ENCODE assay signal across 8 mouse cellular contexts in the genomic region with DNA sequence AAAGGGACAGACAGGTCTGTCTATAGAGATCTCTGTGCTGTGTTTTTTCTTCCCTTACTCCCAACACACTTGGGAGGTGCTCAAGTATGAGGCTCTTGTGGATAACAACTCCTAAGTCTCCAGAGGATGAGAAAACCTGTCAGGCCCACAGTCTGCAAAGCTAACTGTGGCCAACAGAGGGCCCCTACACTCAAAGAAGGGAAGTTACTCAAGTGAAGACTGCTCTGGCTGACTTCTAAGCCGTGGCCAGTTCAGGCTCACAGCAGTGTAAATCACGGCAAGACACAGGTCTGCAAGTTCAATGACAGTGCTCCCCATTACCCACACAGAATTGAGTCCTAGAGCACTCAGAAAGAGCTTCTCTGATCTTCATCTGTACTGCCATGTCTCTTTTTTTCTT. TPM values are rescaled to one million over a fixed set of nuclear protein-coding genes. Genes with fewer than 3 reads are reported as not detected.
A peak's percentile ranks its signal among the peaks of the same experiment; 100 is the strongest.
DNase-seq lines count a peak whose midpoint lies in the region; ATAC-seq and TF ChIP-seq lines count a peak whose summit lies in the region.

No protein-coding gene starts in this region.

- TF ChIP-seq CTCF in lung, embryonic 14.5 days (IDR thresholded peaks at IDR 0.05; ENCODE audit: low read depth): peak; percentile 62

- H3K27ac ChIP-seq in lung, embryonic 14.5 days (ENCODE audit: low read depth): no peak overlapping the region

- H3K9ac ChIP-seq in lung, embryonic 14.5 days: no peak overlapping the region

- peaks cover 8% of the 10 kb centered on the region for H3K36me3 ChIP-seq in lung, embryonic 14.5 days (ENCODE audit: insufficient read depth)

- H3K27me3 ChIP-seq in lung, embryonic 14.5 days (ENCODE audit: insufficient read depth, low read length): no peaks in the 10 kb centered on the region

- DNase-seq in frontal cortex, postnatal 14 days (ENCODE audit: low spot score in 2 of 2): no peak
- peak; percentile 61 for DNase-seq in lung, embryonic 14.5 days
- DNase-seq in lung, postnatal 25 days (ENCODE audit: low spot score): no peak
- DNase-seq in R1 (ENCODE audit: low read depth, low spot score): peak; percentile 53
- DNase-seq in heart, postnatal 4 days: peak; percentile 38
- DNase-seq in retina, postnatal 1 day: peak; percentile 64
- no peak for DNase-seq in layer of hippocampus, adult 9-11 months

- no peak overlapping the region for H3K4me3 ChIP-seq in lung, embryonic 14.5 days (ENCODE audit: low read depth, low read length)

- no peaks in the 10 kb centered on the region for H3K4me1 ChIP-seq in lung, embryonic 14.5 days (ENCODE audit: insufficient read depth)

- no peak overlapping the region for H3K4me2 ChIP-seq in lung, embryonic 14.5 days

- ATAC-seq in frontal cortex, adult (ENCODE audit: low TSS enrichment): peak; percentile 85
- no peak for ATAC-seq in lung, embryonic 14.5 days (ENCODE audit: insufficient read depth)

- no peaks in the 10 kb centered on the region for H3K9me3 ChIP-seq in lung, embryonic 14.5 days (ENCODE audit: low read depth, low read length)

- WGBS in lung, embryonic 14.5 days: 27% methylated on average over 2 of the region's 2 CpGs

RNA-seq across cellular contexts. Expression of a gene that starts 48.0 kb away (rescaled TPM):
- polyA plus RNA-seq in lung, embryonic 14.5 days (2014; fragmentation: Nextera tagmentation; extraction: Ambion mirVana): 54.1 and 56.4 TPM in 2 replicates
- total RNA-seq in heart, postnatal 4 days (2021): 10 to 100 TPM; 70.5 to 73.4 TPM

Comparison
In these comparisons a context has a peak if more than half of its experiments do, and no peak if none do; other contexts are left out.
1. DNase-seq: peak in lung, embryonic 14.5 days (single experiment), R1 (single experiment), heart, postnatal 4 days (single experiment) and retina, postnatal 1 day (single experiment); none in frontal cortex, postnatal 14 days (0 of 2), lung, postnatal 25 days (single experiment) and layer of hippocampus, adult 9-11 months (single experiment).